Mouse (Mus musculus) embryonic facial prominence, embryonic 12.5 days (tissue): ENCODE measurements around the gene Ndufv3. TPM values are rescaled to one million over a fixed set of nuclear protein-coding genes. Genes with fewer than 3 reads are reported as not detected.

Source experiments
- ATAC-seq: fragments of 200-750 bp; cut with Nextera tagmentation; 2 replicates; pipeline ENCODE4 v1.8.0; 2017; ENCODE audit not compliant: insufficient number of reproducible peaks, insufficient read depth, low FRiP score, low TSS enrichment
- H3K27ac ChIP-seq: fragments of 300-500 bp; sonication (generic); 2 replicates; pipeline ENCODE4 v1.5.1; 2016; ENCODE audit warnings: mild to moderate bottlenecking
- H3K27me3 ChIP-seq: fragments of 300-500 bp; sonication (generic); 2 replicates; pipeline ENCODE4 v1.6.1; 2016; ENCODE audit warnings: mild to moderate bottlenecking, moderate library complexity
- H3K36me3 ChIP-seq: fragments of 300-500 bp; sonication (generic); 2 replicates; pipeline ENCODE4 v1.6.1; 2016; ENCODE audit warnings: mild to moderate bottlenecking
- H3K4me1 ChIP-seq: fragments of 300-500 bp; sonication (generic); 2 replicates; pipeline ENCODE4 v1.6.1; 2016
- H3K4me2 ChIP-seq: fragments of 300-500 bp; sonication (generic); replicated peaks from 2 replicates; pipeline ENCODE4 v1.6.1; 2016; ENCODE audit warnings: mild to moderate bottlenecking, moderate library complexity
- H3K4me3 ChIP-seq: fragments of 300-500 bp; sonication (generic); 2 replicates; pipeline ENCODE4 v1.5.1; 2016; ENCODE audit warnings: mild to moderate bottlenecking
- H3K9ac ChIP-seq: fragments of 300-500 bp; sonication (generic); 2 replicates; pipeline ENCODE4 v1.6.1; 2016; ENCODE audit warnings: mild to moderate bottlenecking, moderate library complexity
- H3K9me3 ChIP-seq: fragments of 300-500 bp; sonication (generic); 2 replicates; pipeline ENCODE4 v1.6.1; 2016; ENCODE audit warnings: mild to moderate bottlenecking, moderate library complexity
- WGBS: fragments of 180-500 bp; shearing (Covaris S2); methylation state at CpG from one replicate; pipeline ENCODE4 v1.1.7; 2016; 5-methylcytosine and 5-hydroxymethylcytosine counted together
- polyA plus RNA-seq: library from polyadenylated mRNA; unstranded; fragments of >200 nt; fragmentation: Nextera tagmentation; extraction: Ambion mirVana; gene quantifications from 2 replicates; pipeline ENCODE4 v1.2.1, GENCODE M21; 2016

Ndufv3 gene
- polyA plus RNA-seq, 1 experiment from 2014 or later: 219 TPM

GRCm38 (mm10) chr17:31499725-31500124 is 20.2 kb upstream of the Ndufv3 start:
- Histone ChIP-seq H3K9ac (no peak overlapping the region), H3K4me3 (no peak overlapping the region), H3K27ac (no peak overlapping the region), H3K27me3 (no peaks in the 10 kb centered on the region), H3K36me3 (peaks cover 92% of the 10 kb centered on the region), H3K4me1 (no peaks in the 10 kb centered on the region), H3K4me2 (no peak overlapping the region), H3K9me3 (no peaks in the 10 kb centered on the region)
- ATAC-seq: no peak
- WGBS: 97% methylated on average over 12 of the region's 12 CpGs

DNA sequence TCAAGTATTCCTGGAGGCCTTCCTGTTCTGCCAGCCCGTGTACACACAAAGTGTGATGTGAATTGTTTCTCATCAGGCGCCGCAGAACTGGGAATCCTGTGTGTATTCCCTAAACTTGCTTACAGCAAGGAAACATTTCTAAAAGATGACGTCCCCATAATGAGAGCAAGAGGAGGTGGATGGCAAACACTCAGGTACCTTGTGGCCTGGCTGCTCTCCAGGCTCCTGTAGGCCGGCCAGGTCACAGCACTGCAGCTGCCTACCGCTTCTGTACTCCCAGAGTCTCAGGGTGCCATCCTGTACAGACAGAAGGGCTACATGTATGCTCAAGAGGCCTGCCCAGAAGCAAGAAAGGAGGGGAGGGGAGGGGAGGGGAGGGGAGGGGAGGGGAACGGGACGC is 19.5 kb upstream of the Ndufv3 start:
- Histone ChIP-seq H3K4me3 (no peak overlapping the region), H3K9me3 (no peaks in the 10 kb centered on the region), H3K36me3 (peaks cover 94% of the 10 kb centered on the region), H3K4me2 (no peak overlapping the region), H3K27ac (no peak overlapping the region), H3K4me1 (no peaks in the 10 kb centered on the region), H3K27me3 (no peaks in the 10 kb centered on the region), H3K9ac (no peak overlapping the region)
- ATAC-seq: no peak
- WGBS: 90% methylated on average over 7 of the region's 8 CpGs

DNA sequence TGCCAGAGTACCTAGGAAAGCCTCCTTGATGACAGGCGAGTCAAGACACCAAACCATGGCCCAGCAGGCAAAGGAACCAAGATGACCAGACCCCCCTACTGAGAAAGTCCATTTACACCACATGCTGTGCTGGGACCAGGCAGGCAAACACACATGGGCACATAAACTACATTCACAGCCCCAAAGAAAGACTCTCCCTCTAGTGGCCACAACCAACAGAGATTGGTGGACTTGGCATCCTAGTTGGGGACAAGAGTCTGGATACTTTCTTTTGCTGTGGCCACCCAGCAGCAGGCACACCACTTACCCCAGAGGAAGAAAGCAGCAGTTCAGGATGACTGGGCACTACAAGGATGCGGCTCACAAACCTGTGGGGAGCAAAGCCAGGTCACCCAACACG is 19.0 kb upstream of the Ndufv3 start:
- Histone ChIP-seq H3K27ac (no peak overlapping the region), H3K4me3 (no peak overlapping the region), H3K9ac (no peak overlapping the region), H3K9me3 (no peaks in the 10 kb centered on the region), H3K4me1 (no peaks in the 10 kb centered on the region), H3K27me3 (no peaks in the 10 kb centered on the region), H3K36me3 (peaks cover 94% of the 10 kb centered on the region), H3K4me2 (no peak overlapping the region)
- WGBS: 85% methylated on average over 3 of the region's 3 CpGs
- ATAC-seq: no peak

- no peak overlapping the region for H3K4me3 ChIP-seq
- H3K27me3 ChIP-seq: no peaks in the 10 kb centered on the region
- no peaks in the 10 kb centered on the region for H3K4me1 ChIP-seq
- no peak overlapping the region for H3K4me2 ChIP-seq
- ATAC-seq: no peak
- no peak overlapping the region for H3K27ac ChIP-seq
- no peaks in the 10 kb centered on the region for H3K9me3 ChIP-seq
- H3K36me3 ChIP-seq: peaks cover 92% of the 10 kb centered on the region
- 91% methylated on average over 12 of the region's 12 CpGs for WGBS
- no peak overlapping the region for H3K9ac ChIP-seq
These were observed 17.5 kb upstream of the Ndufv3 start for GRCm38 (mm10) chr17:31502261-31502927.

DNA sequence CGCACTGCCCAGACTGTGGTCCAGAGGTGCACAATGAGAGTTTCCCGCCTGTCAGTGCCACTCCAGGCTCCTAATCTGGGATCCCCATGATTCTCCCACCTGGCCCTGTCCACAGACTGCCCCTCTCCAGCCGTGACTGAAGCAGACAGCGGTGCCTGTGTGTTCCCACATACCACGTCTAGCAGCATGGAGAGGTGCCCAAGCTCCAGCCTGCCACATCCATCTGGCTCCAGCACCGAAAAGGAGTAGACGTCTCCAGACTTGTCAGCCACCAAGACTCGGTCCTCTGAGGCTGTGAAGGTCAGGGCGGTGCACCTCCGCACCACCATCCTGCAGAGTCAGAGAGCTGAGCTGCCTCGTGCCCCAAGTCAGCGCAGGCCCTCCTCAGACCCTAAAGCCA is 16.6 kb upstream of the Ndufv3 start:
- Histone ChIP-seq H3K36me3 (peaks cover 91% of the 10 kb centered on the region), H3K9ac (no peak overlapping the region)

GRCm38 (mm10) chr17:31503936-31504335 is 16.0 kb upstream of the Ndufv3 start:
- no peak for ATAC-seq
- H3K4me1 ChIP-seq: no peaks in the 10 kb centered on the region
- H3K4me2 ChIP-seq: no peak overlapping the region
- no peak overlapping the region for H3K4me3 ChIP-seq
- no peaks in the 10 kb centered on the region for H3K9me3 ChIP-seq
- H3K27me3 ChIP-seq: no peaks in the 10 kb centered on the region
- H3K9ac ChIP-seq: no peak overlapping the region
- peaks cover 90% of the 10 kb centered on the region for H3K36me3 ChIP-seq
- H3K27ac ChIP-seq: no peak overlapping the region
- 92% methylated on average over 2 of the region's 2 CpGs for WGBS

More for the DNA sequence above, 16.6 kb upstream of the Ndufv3 start:
- no peaks in the 10 kb centered on the region for H3K9me3 ChIP-seq
- H3K27ac ChIP-seq: no peak overlapping the region
- 94% methylated on average over 12 of the region's 12 CpGs for WGBS
- H3K27me3 ChIP-seq: no peaks in the 10 kb centered on the region
- H3K4me1 ChIP-seq: no peaks in the 10 kb centered on the region
- H3K4me2 ChIP-seq: no peak overlapping the region
- no peak for ATAC-seq
- no peak overlapping the region for H3K4me3 ChIP-seq

GRCm38 (mm10) chr17:31505013-31505412 is 14.9 kb upstream of the Ndufv3 start:
- Histone ChIP-seq H3K27ac (no peak overlapping the region), H3K4me3 (no peak overlapping the region), H3K9ac (no peak overlapping the region), H3K4me1 (no peaks in the 10 kb centered on the region), H3K9me3 (no peaks in the 10 kb centered on the region), H3K36me3 (peaks cover 87% of the 10 kb centered on the region), H3K27me3 (no peaks in the 10 kb centered on the region), H3K4me2 (no peak overlapping the region)
- no peak for ATAC-seq
- 79% methylated on average over 5 of the region's 5 CpGs for WGBS

DNA sequence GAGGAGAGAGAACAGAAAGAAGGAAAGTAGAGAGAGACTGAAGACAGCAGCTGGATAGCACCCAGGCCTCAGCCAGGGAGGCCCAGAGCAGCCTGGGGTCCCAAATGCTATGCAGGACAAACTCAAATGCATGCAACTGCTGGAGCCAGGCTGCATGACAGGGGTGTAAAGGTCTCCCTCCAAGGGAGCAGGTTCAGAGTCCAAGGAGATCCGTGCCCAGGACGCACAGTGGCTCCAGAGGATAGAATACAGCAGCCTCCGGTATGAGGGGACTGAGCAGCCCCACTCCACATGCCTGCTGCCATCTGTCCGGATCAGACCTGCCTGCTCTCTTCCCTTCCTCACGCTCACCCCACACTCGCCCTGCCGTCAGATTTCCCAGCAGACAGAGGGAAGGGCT is 13.6 kb upstream of the Ndufv3 start:
- H3K36me3 ChIP-seq: peaks cover 74% of the 10 kb centered on the region
- H3K27me3 ChIP-seq: no peaks in the 10 kb centered on the region
- H3K4me2 ChIP-seq: no peak overlapping the region
- WGBS: 86% methylated on average over 7 of the region's 7 CpGs
- no peaks in the 10 kb centered on the region for H3K9me3 ChIP-seq
- H3K4me1 ChIP-seq: peaks cover 3% of the 10 kb centered on the region
- ATAC-seq: no peak
- H3K9ac ChIP-seq: no peak overlapping the region
- H3K4me3 ChIP-seq: no peak overlapping the region
- H3K27ac ChIP-seq: no peak overlapping the region

DNA sequence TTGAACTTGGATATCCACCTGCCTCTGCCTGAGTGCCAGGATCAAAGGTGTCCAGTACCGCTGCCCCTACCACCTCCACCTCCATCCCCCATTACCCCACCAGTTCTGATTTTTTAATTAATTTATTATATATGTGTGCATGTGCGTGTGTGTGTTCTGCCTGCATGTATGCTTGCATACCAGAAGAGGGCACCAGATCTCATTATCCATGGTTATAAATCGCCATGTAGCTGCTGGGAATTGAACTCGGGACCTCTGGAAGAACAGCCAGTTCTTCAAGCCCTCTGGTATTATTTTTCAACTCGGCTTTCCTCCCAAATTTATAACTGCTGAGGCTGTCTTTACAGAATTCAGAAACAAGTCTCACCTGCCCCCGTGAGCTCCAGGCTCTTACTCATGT is 9.0 kb upstream of the Ndufv3 start:
- Histone ChIP-seq H3K9me3 (no peaks in the 10 kb centered on the region), H3K27me3 (no peaks in the 10 kb centered on the region), H3K4me2 (peak overlapping the region; percentile 79), H3K4me3 (peak overlapping the region; percentile 84), H3K9ac (no peak overlapping the region), H3K27ac (no peak overlapping the region), H3K4me1 (peaks cover 10% of the 10 kb centered on the region), H3K36me3 (peaks cover 32% of the 10 kb centered on the region)
- no peak for ATAC-seq
- WGBS: 92% methylated on average over 6 of the region's 6 CpGs

DNA sequence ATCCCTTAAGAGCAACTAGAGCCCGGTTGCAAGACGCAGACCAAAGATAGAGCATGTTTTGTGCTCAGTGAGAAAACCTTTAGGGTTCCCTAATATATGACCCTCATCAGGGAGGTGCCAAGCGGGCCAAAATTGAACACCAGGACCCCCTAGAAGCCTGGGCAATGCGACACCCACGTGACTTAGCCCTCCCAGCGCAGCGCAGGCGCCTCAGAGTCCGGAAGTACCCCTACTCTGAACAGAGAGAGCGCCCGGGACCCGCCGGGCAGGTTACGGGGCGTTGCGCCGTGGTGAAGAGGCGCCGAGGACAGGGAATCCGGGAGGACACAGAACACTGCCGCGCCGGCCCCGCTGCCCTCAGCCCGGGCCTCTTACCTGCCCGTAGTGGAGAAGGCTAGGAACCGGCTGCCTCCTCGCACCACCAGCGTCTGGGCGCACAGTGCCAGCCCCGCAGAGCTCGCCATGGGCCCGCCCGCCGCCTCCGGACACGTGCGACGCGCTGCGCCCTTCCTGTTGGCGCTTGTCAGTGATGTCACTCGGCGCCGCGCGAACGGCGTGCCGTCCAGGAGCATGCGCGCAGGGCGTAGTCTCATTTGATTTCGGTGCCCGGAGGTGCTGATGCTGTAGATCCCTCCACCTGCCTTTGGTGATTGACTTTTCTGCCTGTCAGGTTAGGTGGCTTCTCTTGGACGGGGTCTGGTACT is 8.0 kb upstream of the Ndufv3 start:
- Histone ChIP-seq H3K4me2 (peak overlapping the region; percentile 79), H3K27ac (peak overlapping the region; percentile 74), H3K9me3 (no peaks in the 10 kb centered on the region), H3K36me3 (peaks cover 25% of the 10 kb centered on the region), H3K4me1 (peaks cover 10% of the 10 kb centered on the region), H3K4me3 (peak overlapping the region; percentile 84), H3K9ac (peak overlapping the region; percentile 66), H3K27me3 (no peaks in the 10 kb centered on the region)
- ATAC-seq: peak; percentile 95
- WGBS: under 1% methylated on average over 56 of the region's 56 CpGs

DNA sequence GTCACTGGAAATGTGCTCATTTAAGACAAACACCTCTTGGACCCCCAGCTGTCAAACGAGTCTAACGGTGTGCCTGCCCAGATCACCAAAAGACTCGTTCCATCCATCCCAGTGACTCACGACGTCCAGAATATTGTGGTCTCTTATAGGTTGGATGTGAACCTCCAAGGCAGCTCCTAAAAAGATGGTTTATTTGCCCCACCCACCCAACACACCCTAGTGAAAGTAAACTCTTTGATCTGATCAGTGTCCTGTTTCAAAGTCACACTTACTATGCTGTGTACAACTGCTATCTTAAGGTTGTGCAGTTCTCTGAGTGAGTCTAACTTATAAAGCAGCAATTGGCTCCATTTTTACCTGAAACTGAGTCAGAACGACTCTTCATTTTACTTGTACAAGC is 7.3 kb upstream of the Ndufv3 start:
- Histone ChIP-seq H3K4me1 (peaks cover 10% of the 10 kb centered on the region), H3K4me3 (peak overlapping the region; percentile 84), H3K27me3 (no peaks in the 10 kb centered on the region), H3K4me2 (peak overlapping the region; percentile 79), H3K27ac (no peak overlapping the region), H3K9ac (peak overlapping the region; percentile 66), H3K36me3 (peaks cover 19% of the 10 kb centered on the region), H3K9me3 (no peaks in the 10 kb centered on the region)
- 23% methylated on average over 6 of the region's 6 CpGs for WGBS
- 0 out of 2 replicates have a peak, but pooled peaks have one; percentile 1 for ATAC-seq

DNA sequence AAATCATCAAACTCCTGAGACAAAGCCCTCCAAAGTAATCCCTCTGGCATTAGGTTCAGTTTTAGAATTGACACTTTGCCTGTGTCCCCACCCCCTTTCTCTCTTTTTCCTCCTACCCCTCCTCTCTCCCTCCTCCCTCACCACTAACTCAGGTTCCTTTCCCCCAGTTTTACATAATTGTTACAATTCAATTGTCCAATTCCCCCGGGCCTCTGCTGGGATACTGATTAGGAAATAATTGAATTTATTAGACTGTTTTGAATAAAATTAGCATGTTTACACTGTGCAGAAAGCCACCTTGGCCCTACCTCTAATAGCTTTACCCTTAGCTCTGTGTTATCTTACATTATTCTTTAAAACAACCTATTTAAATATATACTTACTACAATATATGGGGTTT is 5.2 kb upstream of the Ndufv3 start:
- 76% methylated on average over 1 of the region's 1 CpGs for WGBS
- Histone ChIP-seq H3K4me2 (no peak overlapping the region), H3K27me3 (no peaks in the 10 kb centered on the region), H3K4me3 (no peak overlapping the region), H3K9me3 (no peaks in the 10 kb centered on the region), H3K4me1 (peaks cover 10% of the 10 kb centered on the region), H3K9ac (no peak overlapping the region), H3K27ac (no peak overlapping the region), H3K36me3 (0 out of 2 replicates have a peak, but pooled peaks cover under 1% of the 10 kb centered on the region)
- ATAC-seq: no peak
